Mouse (Mus musculus) heart, embryonic 13.5 days (tissue): ENCODE data around the gene Dnaaf1. TPM values are rescaled to one million over a fixed set of nuclear protein-coding genes. Genes with fewer than 3 reads are reported as not detected.

ENCODE experiments used
- ATAC-seq: fragments of 200-750 bp; cut with Nextera tagmentation; 2 replicates; pipeline ENCODE4 v1.8.0; 2017; ENCODE audit warnings: moderate TSS enrichment; ENCODE audit not compliant: insufficient number of reproducible peaks, low FRiP score, low TSS enrichment; ENCODE audit errors: extremely low read depth
- H3K27ac ChIP-seq: fragments of 300-500 bp; sonication (generic); replicated peaks from 2 replicates; pipeline ENCODE4 v1.5.1; 2015; ENCODE audit warnings: moderate library complexity, mild to moderate bottlenecking, inconsistent platforms
- H3K27me3 ChIP-seq: fragments of 300-500 bp; sonication (generic); replicated peaks from 2 replicates; pipeline ENCODE4 v1.6.1; 2015; ENCODE audit warnings: mild to moderate bottlenecking, inconsistent platforms
- H3K36me3 ChIP-seq: fragments of 300-500 bp; sonication (generic); 2 replicates; pipeline ENCODE4 v1.6.1; 2015; ENCODE audit warnings: mild to moderate bottlenecking, inconsistent platforms
- H3K4me1 ChIP-seq: fragments of 300-500 bp; sonication (generic); 2 replicates; pipeline ENCODE4 v1.6.1; 2015; ENCODE audit warnings: inconsistent platforms
- H3K4me2 ChIP-seq: fragments of 300-500 bp; sonication (generic); 2 replicates; pipeline ENCODE4 v1.6.1; 2015; ENCODE audit warnings: inconsistent platforms, mild to moderate bottlenecking, moderate library complexity
- H3K4me3 ChIP-seq: fragments of 300-500 bp; sonication (generic); 2 replicates; pipeline ENCODE4 v1.5.1; 2015; ENCODE audit warnings: moderate library complexity, mild to moderate bottlenecking, inconsistent platforms
- H3K9ac ChIP-seq: fragments of 300-500 bp; sonication (generic); 2 replicates; pipeline ENCODE4 v1.6.1; 2015; ENCODE audit warnings: inconsistent platforms, mild to moderate bottlenecking, moderate library complexity
- H3K9me3 ChIP-seq: fragments of 300-500 bp; sonication (generic); 2 replicates; pipeline ENCODE4 v1.6.1; 2016; ENCODE audit warnings: inconsistent platforms
- WGBS: fragments of 180-500 bp; shearing (Covaris S2); methylation state at CpG from one replicate; pipeline ENCODE4 v1.1.7; 2015; ENCODE audit warnings: mixed read lengths; 5-methylcytosine and 5-hydroxymethylcytosine counted together
- polyA plus RNA-seq: library from polyadenylated mRNA; unstranded; fragments of >200 nt; fragmentation: Nextera tagmentation; extraction: Ambion mirVana; gene quantifications from 2 replicates; pipeline ENCODE4 v1.2.1, GENCODE M21; 2015

The Dnaaf1 gene
- polyA plus RNA-seq, 1 experiment from 2014 or later = 0.24 TPM

- 76% methylated on average over 4 of the region's 4 CpGs for WGBS
- H3K4me3 ChIP-seq = no peak overlapping the region
- ATAC-seq = no peak
- peaks cover 56% of the 10 kb centered on the region for H3K27me3 ChIP-seq
- H3K9ac ChIP-seq = no peak overlapping the region
- H3K4me1 ChIP-seq = peaks cover 25% of the 10 kb centered on the region
- no peaks in the 10 kb centered on the region for H3K9me3 ChIP-seq
- no peaks in the 10 kb centered on the region for H3K36me3 ChIP-seq
- no peak overlapping the region for H3K27ac ChIP-seq
- H3K4me2 ChIP-seq = no peak overlapping the region
Observed at GRCm38 (mm10) chr8:119637381-119637780, 62.3 kb downstream of the Dnaaf1 start.

- WGBS = 74% methylated on average over 6 of the region's 6 CpGs
- Histone ChIP-seq H3K4me2 (no peak overlapping the region), H3K36me3 (no peaks in the 10 kb centered on the region), H3K4me1 (peaks cover 20% of the 10 kb centered on the region), H3K27me3 (peaks cover 47% of the 10 kb centered on the region), H3K9me3 (no peaks in the 10 kb centered on the region), H3K4me3 (no peak overlapping the region), H3K27ac (no peak overlapping the region), H3K9ac (no peak overlapping the region)
- no peak for ATAC-seq
Observed at GRCm38 (mm10) chr8:119638261-119638660, 63.2 kb downstream of the Dnaaf1 start.

DNA sequence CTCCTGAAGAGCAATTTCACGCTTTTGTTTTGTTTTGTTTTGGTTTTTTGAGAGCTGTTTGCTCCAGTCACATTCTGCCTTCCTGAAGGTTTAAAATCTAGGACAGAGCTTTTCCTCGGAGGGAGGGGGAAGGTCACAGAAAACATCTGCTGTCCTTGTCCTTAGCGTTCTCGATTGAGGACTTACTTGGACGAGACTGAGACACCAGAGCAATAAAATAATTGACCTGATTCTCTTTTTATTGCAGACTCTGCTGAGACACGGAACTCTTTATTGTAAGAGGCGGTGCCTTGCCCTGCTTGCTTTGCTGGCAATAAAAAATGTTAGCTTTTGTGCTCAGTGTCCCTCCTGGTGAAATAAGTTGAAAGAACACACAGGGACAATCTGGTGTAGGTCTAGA is 64.8 kb downstream of the Dnaaf1 start:
- H3K4me2 ChIP-seq = no peak overlapping the region
- H3K9ac ChIP-seq = no peak overlapping the region
- no peak overlapping the region for H3K27ac ChIP-seq
- H3K9me3 ChIP-seq = no peaks in the 10 kb centered on the region
- H3K36me3 ChIP-seq = no peaks in the 10 kb centered on the region
- no peak for ATAC-seq
- WGBS = 69% methylated on average over 7 of the region's 7 CpGs
- peaks cover 15% of the 10 kb centered on the region for H3K4me1 ChIP-seq
- H3K4me3 ChIP-seq = no peak overlapping the region
- peaks cover 32% of the 10 kb centered on the region for H3K27me3 ChIP-seq

- no peak for ATAC-seq
- Histone ChIP-seq H3K36me3 (no peaks in the 10 kb centered on the region), H3K27me3 (peaks cover 26% of the 10 kb centered on the region), H3K4me2 (no peak overlapping the region), H3K4me3 (no peak overlapping the region), H3K9ac (no peak overlapping the region), H3K27ac (no peak overlapping the region), H3K9me3 (0 out of 2 replicates have a peak, but pooled peaks cover under 1% of the 10 kb centered on the region), H3K4me1 (peaks cover 2% of the 10 kb centered on the region)
- WGBS = 60% methylated on average over 5 of the region's 5 CpGs
Observed at GRCm38 (mm10) chr8:119641058-119641457, 66.0 kb downstream of the Dnaaf1 start.

- Histone ChIP-seq H3K27ac (no peak overlapping the region), H3K4me3 (no peak overlapping the region), H3K9ac (no peak overlapping the region), H3K4me1 (no peaks in the 10 kb centered on the region), H3K9me3 (0 out of 2 replicates have a peak, but pooled peaks cover 7% of the 10 kb centered on the region), H3K27me3 (peaks cover 11% of the 10 kb centered on the region), H3K4me2 (no peak overlapping the region), H3K36me3 (no peaks in the 10 kb centered on the region)
- ATAC-seq = no peak
- WGBS = 71% methylated on average over 1 of the region's 1 CpGs
Observed at GRCm38 (mm10) chr8:119642960-119643359, 67.9 kb downstream of the Dnaaf1 start.

- Histone ChIP-seq H3K27ac (no peak overlapping the region), H3K4me2 (no peak overlapping the region), H3K9me3 (0 out of 2 replicates have a peak, but pooled peaks cover 7% of the 10 kb centered on the region), H3K4me1 (no peaks in the 10 kb centered on the region), H3K4me3 (no peak overlapping the region), H3K9ac (no peak overlapping the region), H3K27me3 (peaks cover 11% of the 10 kb centered on the region), H3K36me3 (no peaks in the 10 kb centered on the region)
- 84% methylated on average over 17 of the region's 17 CpGs for WGBS
- ATAC-seq = no peak
Observed at GRCm38 (mm10) chr8:119644429-119644960, 69.5 kb downstream of the Dnaaf1 start.

DNA sequence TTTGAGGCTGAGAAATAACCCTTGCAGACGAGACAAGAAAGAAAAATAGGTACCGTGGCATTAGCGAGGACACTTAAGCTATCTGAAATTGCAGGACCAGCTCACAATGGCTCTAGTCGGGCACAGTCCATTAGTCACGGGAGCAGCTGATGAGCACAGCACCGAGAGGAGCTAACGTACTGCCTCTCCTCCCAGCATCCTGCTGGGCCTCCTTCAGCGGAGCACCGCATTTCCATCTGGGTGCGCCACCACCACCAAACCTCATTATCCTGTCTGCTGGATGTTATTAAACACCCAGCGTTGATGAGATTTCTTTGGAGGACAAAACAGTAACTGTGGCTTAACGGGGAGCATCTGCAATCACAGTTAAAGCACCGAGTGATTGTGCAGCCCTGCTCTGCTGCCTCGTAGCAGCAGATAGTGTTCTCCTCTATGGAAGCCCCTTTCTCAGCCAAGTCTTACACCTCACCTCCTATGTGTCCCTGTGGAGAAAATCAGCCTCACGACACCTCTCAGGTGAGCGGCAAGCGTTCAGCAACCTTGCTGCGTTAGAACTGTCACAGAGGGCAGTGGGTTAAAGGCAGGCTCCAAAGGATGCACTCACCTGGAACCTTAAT is 70.1 kb downstream of the Dnaaf1 start:
- ATAC-seq = no peak
- no peak overlapping the region for H3K4me3 ChIP-seq
- WGBS = 59% methylated on average over 18 of the region's 18 CpGs

DNA sequence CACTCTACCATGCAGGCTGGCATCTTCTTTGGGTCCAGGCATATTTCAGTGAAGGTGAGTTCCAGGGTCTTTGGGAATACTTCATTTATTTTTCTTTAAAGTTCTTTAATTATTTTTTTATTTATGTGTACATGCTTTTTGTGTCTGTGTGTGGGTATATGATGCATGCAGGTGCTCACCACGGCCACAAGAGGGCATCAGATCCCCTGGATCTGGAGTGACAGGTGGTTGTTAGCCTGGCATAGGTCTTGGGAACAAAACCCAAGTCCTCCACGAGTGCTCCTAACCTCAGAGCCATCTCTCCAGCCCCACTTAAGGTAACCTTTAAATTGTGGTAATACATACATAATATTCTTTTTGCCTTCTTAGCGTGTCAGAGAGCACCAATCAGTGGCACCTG is 71.2 kb downstream of the Dnaaf1 start:
- Histone ChIP-seq H3K36me3 (no peaks in the 10 kb centered on the region), H3K4me3 (no peak overlapping the region), H3K9ac (no peak overlapping the region), H3K4me1 (no peaks in the 10 kb centered on the region), H3K27ac (no peak overlapping the region), H3K27me3 (peaks cover 10% of the 10 kb centered on the region; the same call in 1 of the 2 replicates), H3K9me3 (0 out of 2 replicates have a peak, but pooled peaks cover 7% of the 10 kb centered on the region), H3K4me2 (no peak overlapping the region)
- no peak for ATAC-seq
- 64% methylated on average over 3 of the region's 3 CpGs for WGBS

More for the DNA sequence above, 70.1 kb downstream of the Dnaaf1 start:
- 0 out of 2 replicates have a peak, but pooled peaks cover 7% of the 10 kb centered on the region for H3K9me3 ChIP-seq
- H3K27me3 ChIP-seq = peaks cover 7% of the 10 kb centered on the region
- no peaks in the 10 kb centered on the region for H3K36me3 ChIP-seq
- no peaks in the 10 kb centered on the region for H3K4me1 ChIP-seq
- H3K4me2 ChIP-seq = no peak overlapping the region
- no peak overlapping the region for H3K27ac ChIP-seq
- no peak overlapping the region for H3K9ac ChIP-seq

GRCm38 (mm10) chr8:119646846-119647245 is 71.8 kb downstream of the Dnaaf1 start:
- no peak overlapping the region for H3K27ac ChIP-seq
- no peaks in the 10 kb centered on the region for H3K36me3 ChIP-seq
- H3K9ac ChIP-seq = no peak overlapping the region
- peaks cover 10% of the 10 kb centered on the region; the same call in 1 of the 2 replicates for H3K27me3 ChIP-seq
- H3K4me3 ChIP-seq = no peak overlapping the region
- no peak for ATAC-seq
- H3K4me2 ChIP-seq = no peak overlapping the region
- 74% methylated on average over 7 of the region's 7 CpGs for WGBS
- H3K4me1 ChIP-seq = no peaks in the 10 kb centered on the region
- H3K9me3 ChIP-seq = 0 out of 2 replicates have a peak, but pooled peaks cover 7% of the 10 kb centered on the region

Other genes with a start within 250 kb of the Dnaaf1 start
- gene Hsbp1, start 230.7 kb upstream of the Dnaaf1 start, polyA plus RNA-seq = 288 and 312 TPM in 2 replicates
- gene Mlycd, start 180.4 kb upstream of the Dnaaf1 start, polyA plus RNA-seq = 17.0 and 17.1 TPM in 2 replicates
- gene Osgin1, start 141.1 kb upstream of the Dnaaf1 start, polyA plus RNA-seq = 0.51 and 0.89 TPM in 2 replicates
- 0.57 and 0.79 TPM in 2 replicates for gene Necab2, start 128.5 kb upstream of the Dnaaf1 start, polyA plus RNA-seq
- gene Slc38a8, start 73.5 kb upstream of the Dnaaf1 start, polyA plus RNA-seq = not detected in 2 replicates
- 69.7 and 72.2 TPM in 2 replicates for gene Mbtps1, start 16.5 kb upstream of the Dnaaf1 start, polyA plus RNA-seq
- 31.3 and 32.4 TPM in 2 replicates for gene Hsdl1, start 52 bp upstream of the Dnaaf1 start, polyA plus RNA-seq
- 6.0 and 6.6 TPM in 2 replicates for gene Taf1c, start 30.0 kb downstream of the Dnaaf1 start, polyA plus RNA-seq
- gene Adad2, start 37.5 kb downstream of the Dnaaf1 start, polyA plus RNA-seq = not detected in 2 replicates
- not detected in 2 replicates for gene Kcng4, start 60.4 kb downstream of the Dnaaf1 start, polyA plus RNA-seq
- gene Wfdc1, start 91.1 kb downstream of the Dnaaf1 start, polyA plus RNA-seq = 3.6 and 4.4 TPM in 2 replicates
- gene Atp2c2, start 124.8 kb downstream of the Dnaaf1 start, polyA plus RNA-seq = 0.20 and 0.29 TPM in 2 replicates
- 14.3 and 14.6 TPM in 2 replicates for gene Tldc1, start 203.2 kb downstream of the Dnaaf1 start, polyA plus RNA-seq